Mouse (Mus musculus) ES-E14 (cell line): ENCODE measurements at regions not wholly inside any gene's neighbourhood (a gene's known extent, or its start where the extent isn't known, plus 50 kb on each side); places are given as distances from the start of the nearest gene placed in this dataset.
"Not testable (repeated sequence)": the region's sequence is repeated elsewhere in the genome, so short reads cannot be mapped to it uniquely, and the experiment has no call there.

Source experiments
- DNase-seq: peaks from one replicate; pipeline ENCODE4 v3.0.0-alpha.2; 2013; ENCODE audit warnings: low read depth, low spot score
- H3K27ac ChIP-seq: 2 replicates; pipeline ENCODE4 v1.5.1; 2012; ENCODE audit warnings: low read depth, mild to moderate bottlenecking, low read length, moderate library complexity, mixed read lengths; ENCODE audit not compliant: poor library complexity, insufficient read depth, severe bottlenecking
- H3K36me3 ChIP-seq: 2 replicates; pipeline ENCODE4 v1.6.1; 2012; ENCODE audit warnings: mild to moderate bottlenecking, low read length, moderate library complexity, mixed read lengths; ENCODE audit not compliant: control insufficient read depth, poor library complexity, insufficient read depth, severe bottlenecking
- H3K4me1 ChIP-seq, 2 experiments: fragments of 150-350 bp in 1 of 2; sonication (generic) in 1 of 2; 2 replicates each; pipeline ENCODE4 v1.6.1; 2012; ENCODE audit warnings: low read length in 2 of 2, mild to moderate bottlenecking in 1 of 2, mixed read lengths in 1 of 2; ENCODE audit not compliant: control insufficient read depth in 2 of 2, insufficient read depth in 2 of 2, poor library complexity in 1 of 2
- H3K4me3 ChIP-seq, 2 experiments: fragments of 150-350 bp in 1 of 2; sonication (generic) in 1 of 2; 2 replicates each; pipeline ENCODE4 v1.5.1; 2012; ENCODE audit warnings: low read length in 2 of 2, low read depth in 1 of 2, mild to moderate bottlenecking in 1 of 2, mixed read lengths in 1 of 2; ENCODE audit not compliant: insufficient read depth in 1 of 2, poor library complexity in 1 of 2, severe bottlenecking in 1 of 2
- H3K9ac ChIP-seq: 2 replicates; pipeline ENCODE4 v1.6.1; 2012; ENCODE audit warnings: low read depth, mild to moderate bottlenecking, low read length, mixed read lengths; ENCODE audit not compliant: poor library complexity, insufficient read depth, severe bottlenecking
- H3K9me3 ChIP-seq: fragments of 150-350 bp; sonication (generic); 2 replicates; pipeline ENCODE4 v1.6.1; 2012; ENCODE audit warnings: low read depth, mild to moderate bottlenecking, low read length; ENCODE audit not compliant: control insufficient read depth, insufficient read depth
- CHD2 ChIP-seq: IDR thresholded peaks from 2 replicates; pipeline ENCODE4 v1.6.1; 2014; ENCODE audit warnings: mild to moderate bottlenecking, low read depth, low read length, inconsistent platforms
- HCFC1 ChIP-seq: IDR thresholded peaks from 2 replicates; pipeline ENCODE4 v1.6.1; 2012; ENCODE audit warnings: low read length, inconsistent platforms, borderline replicate concordance; ENCODE audit not compliant: insufficient read depth
- MAFK ChIP-seq: IDR thresholded peaks from 2 replicates; pipeline ENCODE4 v1.6.1; 2014; ENCODE audit warnings: mild to moderate bottlenecking, low read depth, low read length, inconsistent platforms; ENCODE audit not compliant: insufficient read depth
- ZC3H11A ChIP-seq: IDR thresholded peaks from 2 replicates; pipeline ENCODE4 v1.6.1; 2012; ENCODE audit warnings: low read depth, mild to moderate bottlenecking, inconsistent platforms, low read length, borderline replicate concordance
- ZNF384 ChIP-seq: IDR thresholded peaks from 2 replicates; pipeline ENCODE4 v1.6.1; 2012; ENCODE audit warnings: low read depth, low read length, inconsistent platforms
- in situ Hi-C, 2 experiments: fragments of 600-800 bp; cut with MboI; formaldehyde crosslinking; loops; one replicate each; pipeline ENCODE4 v1.15.1; 2025; ENCODE audit warnings: low sequenced_read_pairs in 2 of 2, inconsistent platforms in 1 of 2; ENCODE audit not compliant: unreplicated experiment in 2 of 2

- no peak for TF ChIP-seq HCFC1
- no peak for TF ChIP-seq CHD2
- no peak for TF ChIP-seq MAFK
- no peak for TF ChIP-seq ZNF384
- TF ChIP-seq ZC3H11A, result no peak
- no peak overlapping the region for H3K27ac ChIP-seq
- in situ Hi-C loops, result no loop called here
Observed at GRCm38 (mm10) chr11:31551614-31552271, 119.9 kb downstream of the Bod1 start.

GRCm38 (mm10) chr11:31550747-31551613 is 120.7 kb downstream of the Bod1 start:
- in situ Hi-C loops, result no loop called here
- Histone ChIP-seq H3K36me3 (no peaks in the 10 kb centered on the region), H3K27ac (no peak overlapping the region), H3K9me3 (no peaks in the 10 kb centered on the region), H3K9ac (no peak overlapping the region), H3K4me1 (no peaks in the 10 kb centered on the region), H3K4me3 (no peak overlapping the region)
- TF ChIP-seq ZNF384 (no peak), ZC3H11A (no peak), HCFC1 (no peak), MAFK (no peak), CHD2 (no peak)
- DNase-seq, result no peak

More at GRCm38 (mm10) chr11:31551614-31552271, 119.9 kb downstream of the Bod1 start:
- H3K9me3 ChIP-seq, result no peaks in the 10 kb centered on the region
- DNase-seq, result no peak
- H3K9ac ChIP-seq, result no peak overlapping the region
- no peaks in the 10 kb centered on the region for H3K4me1 ChIP-seq
- H3K4me3 ChIP-seq, result no peak overlapping the region
- H3K36me3 ChIP-seq, result no peaks in the 10 kb centered on the region

- in situ Hi-C loops, H3K9ac ChIP-seq, H3K4me1 ChIP-seq, H3K36me3 ChIP-seq, H3K9me3 ChIP-seq, DNase-seq, H3K27ac ChIP-seq, H3K4me3 ChIP-seq: not testable (repeated sequence)
Observed at GRCm38 (mm10) chr11:31545514-31545913, 126.2 kb downstream of the Bod1 start.

- no peak overlapping the region for H3K9ac ChIP-seq
- H3K4me1 ChIP-seq, result no peaks in the 10 kb centered on the region
- TF ChIP-seq CHD2 (no peak), ZNF384 (no peak), HCFC1 (no peak), ZC3H11A (no peak), MAFK (no peak)
- in situ Hi-C loops, result no loop called here
- no peak for DNase-seq
- H3K27ac ChIP-seq, result no peak overlapping the region
- H3K36me3 ChIP-seq, result no peaks in the 10 kb centered on the region
- no peak overlapping the region for H3K4me3 ChIP-seq
- no peaks in the 10 kb centered on the region for H3K9me3 ChIP-seq
Observed at GRCm38 (mm10) chr11:31542635-31543219, 129.0 kb downstream of the Bod1 start.
